Mouse (Mus musculus): ENCODE measurements around the gene Ppp1r10. TPM values are rescaled to one million over a fixed set of nuclear protein-coding genes. Genes with fewer than 3 reads are reported as not detected.

The Ppp1r10 gene
- 11.2 and 20.7 TPM in 2 replicates for total RNA-seq (2014; rRNA removed; ENCODE audit: low replicate concordance)
- polyA plus RNA-seq (2015; fragmentation: Nextera tagmentation; extraction: Ambion mirVana) = 14.8 and 20.2 TPM in 2 replicates

DNA sequence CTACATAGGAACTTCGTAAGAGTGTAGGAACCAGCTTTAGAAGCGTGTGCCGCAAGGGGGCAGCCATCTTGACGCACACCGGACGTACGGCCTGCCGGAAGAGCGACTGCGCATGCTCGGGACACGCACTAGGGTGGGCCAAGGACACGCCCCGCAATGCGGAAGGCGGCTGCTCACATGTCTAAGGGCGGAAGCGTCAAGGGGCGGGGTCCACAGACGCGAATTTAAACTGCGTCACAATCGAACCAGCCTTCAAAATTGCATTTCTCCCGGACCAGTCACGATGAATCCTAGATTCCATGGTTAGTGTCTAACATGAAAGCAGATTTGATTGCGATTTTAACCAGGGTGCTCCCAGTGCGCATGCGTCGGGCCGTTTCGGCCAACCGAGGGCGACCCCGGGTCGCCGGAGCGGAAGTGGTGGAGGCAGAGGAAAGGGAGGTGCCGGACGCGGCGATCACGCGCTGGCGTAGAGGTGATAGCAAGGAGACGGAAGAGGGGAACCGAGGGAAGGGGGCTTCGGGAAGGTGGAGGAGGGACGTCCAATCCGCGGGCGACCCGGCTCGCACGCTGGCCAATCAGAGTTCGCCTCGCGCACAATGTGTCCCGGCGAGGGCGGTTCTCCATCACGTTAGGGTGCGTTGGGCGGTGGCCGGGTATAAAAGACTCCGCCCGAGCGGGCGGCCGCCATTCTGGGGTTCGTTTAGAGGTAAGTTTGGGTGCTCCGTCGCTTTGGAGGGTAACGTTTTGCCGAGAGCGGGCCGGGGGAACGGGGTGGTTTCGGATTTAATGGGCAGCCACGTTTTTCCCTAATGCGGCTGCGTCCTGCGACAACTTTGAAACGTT, at the start of gene Ppp1r10, which contains the start of gene Mrps18b:
Gene Ppp1r10 (plus strand): TSS at position 138 of the 846 bp plus-strand sequence.
Gene Mrps18b (minus strand): TSS at position 93 of the 846 bp plus-strand sequence.
- Histone ChIP-seq H3K4me1 (ENCODE audit: control insufficient read depth, insufficient read depth) (peaks cover 18% of the 10 kb centered on the region; the same call in 1 of the 2 replicates), H3K27me3 (ENCODE audit: control insufficient read depth, insufficient read depth, low read length) (no peaks in the 10 kb centered on the region), H3K27ac (ENCODE audit: low read depth) (peak within 1 kb of the TSS; percentile 99), H3K4me3 (ENCODE audit: low read depth, low read length) (peak within 1 kb of the TSS; percentile 91), H3K9ac (replicated peaks; ENCODE audit: low read depth, low read length) (peak within 1 kb of the TSS; percentile 99), H3K9me3 (replicated peaks; ENCODE audit: control insufficient read depth, low read length) (no peaks in the 10 kb centered on the region), H3K36me3 (replicated peaks; ENCODE audit: control insufficient read depth, insufficient read depth, low read length) (peaks cover 32% of the 10 kb centered on the region), H3K4me2 (ENCODE audit: low read depth, low read length) (peak within 1 kb of the TSS; percentile 89)
- DNase-seq (ENCODE audit: low spot score) (peak; percentile 100), ATAC-seq (ENCODE audit: insufficient read depth, low read depth) (peak; percentile 91)
- under 1% methylated on average over 83 of the region's 83 CpGs for WGBS
- TF ChIP-seq CTCF (IDR thresholded peaks at IDR 0.05; ENCODE audit: low read depth) (peak; percentile 66), EP300 (IDR thresholded peaks at IDR 0.05; ENCODE audit: low read depth) (peak; percentile 98)

DNA sequence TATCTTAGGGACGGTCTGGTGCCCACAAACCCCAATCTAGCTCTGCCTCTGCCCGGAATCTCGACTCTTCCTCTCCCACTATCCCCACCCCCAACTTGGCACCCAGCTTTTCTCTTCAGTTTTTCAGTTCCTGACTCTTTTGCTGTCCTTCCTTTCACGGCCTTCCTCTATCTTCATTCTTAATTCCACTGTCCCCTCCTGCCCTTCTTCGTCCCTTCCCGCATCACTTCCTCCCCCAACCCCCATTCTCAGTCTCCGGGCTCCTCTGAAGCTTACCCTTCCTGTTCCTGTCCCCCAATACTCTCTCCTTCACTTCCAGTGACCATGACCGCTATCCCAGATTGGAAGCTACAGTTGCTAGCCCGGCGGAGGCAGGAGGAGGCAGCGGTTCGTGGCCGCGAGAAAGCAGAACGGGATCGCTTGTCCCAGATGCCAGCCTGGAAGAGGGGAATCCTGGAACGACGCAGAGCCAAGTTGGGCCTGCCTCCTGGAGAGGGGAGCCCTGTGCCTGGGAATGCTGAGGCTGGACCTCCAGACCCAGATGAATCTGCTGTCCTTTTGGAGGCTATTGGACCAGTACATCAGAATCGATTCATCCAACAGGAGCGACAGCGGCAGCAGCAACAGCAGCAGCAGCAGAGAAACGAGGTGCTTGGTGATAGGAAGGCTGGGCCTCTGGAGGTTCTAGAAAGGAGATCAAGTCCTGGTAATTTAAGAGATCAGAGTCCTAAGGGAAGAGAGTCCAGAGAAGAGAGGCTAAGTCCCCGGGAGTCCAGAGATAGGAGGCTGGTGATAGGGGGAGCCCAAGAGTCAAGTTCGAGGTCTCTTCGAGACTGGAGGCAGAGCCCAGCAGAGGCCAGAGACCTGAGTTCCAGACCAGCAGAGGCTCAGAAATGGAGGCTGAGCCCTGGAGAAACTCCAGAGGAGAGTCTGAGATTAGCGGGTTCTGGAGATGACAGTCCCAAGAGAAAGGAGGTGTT, 49.0 kb upstream of the Ppp1r10 start:
- TF ChIP-seq CTCF (IDR thresholded peaks at IDR 0.05; ENCODE audit: low read depth) = 0 out of 2 replicates have a peak, but pooled peaks have one; percentile 13
- TF ChIP-seq EP300 (IDR thresholded peaks at IDR 0.05; ENCODE audit: low read depth) = no peak
- Histone ChIP-seq H3K36me3 (replicated peaks; ENCODE audit: control insufficient read depth, insufficient read depth, low read length) (0 out of 2 replicates have a peak, but pooled peaks cover 5% of the 10 kb centered on the region), H3K4me3 (ENCODE audit: low read depth, low read length) (peak overlapping the region; percentile 66), H3K9ac (replicated peaks; ENCODE audit: low read depth, low read length) (peak overlapping the region; percentile 77), H3K27ac (ENCODE audit: low read depth) (peak overlapping the region; percentile 96), H3K4me1 (ENCODE audit: control insufficient read depth, insufficient read depth) (peaks cover 14% of the 10 kb centered on the region), H3K4me2 (ENCODE audit: low read depth, low read length) (peak overlapping the region; percentile 86), H3K27me3 (ENCODE audit: control insufficient read depth, insufficient read depth, low read length) (no peaks in the 10 kb centered on the region), H3K9me3 (replicated peaks; ENCODE audit: control insufficient read depth, low read length) (no peaks in the 10 kb centered on the region)
- DNase-seq (ENCODE audit: low spot score) (peak; percentile 27), ATAC-seq (ENCODE audit: insufficient read depth, low read depth) (no peak)
- WGBS = 9% methylated on average over 26 of the region's 26 CpGs

DNA sequence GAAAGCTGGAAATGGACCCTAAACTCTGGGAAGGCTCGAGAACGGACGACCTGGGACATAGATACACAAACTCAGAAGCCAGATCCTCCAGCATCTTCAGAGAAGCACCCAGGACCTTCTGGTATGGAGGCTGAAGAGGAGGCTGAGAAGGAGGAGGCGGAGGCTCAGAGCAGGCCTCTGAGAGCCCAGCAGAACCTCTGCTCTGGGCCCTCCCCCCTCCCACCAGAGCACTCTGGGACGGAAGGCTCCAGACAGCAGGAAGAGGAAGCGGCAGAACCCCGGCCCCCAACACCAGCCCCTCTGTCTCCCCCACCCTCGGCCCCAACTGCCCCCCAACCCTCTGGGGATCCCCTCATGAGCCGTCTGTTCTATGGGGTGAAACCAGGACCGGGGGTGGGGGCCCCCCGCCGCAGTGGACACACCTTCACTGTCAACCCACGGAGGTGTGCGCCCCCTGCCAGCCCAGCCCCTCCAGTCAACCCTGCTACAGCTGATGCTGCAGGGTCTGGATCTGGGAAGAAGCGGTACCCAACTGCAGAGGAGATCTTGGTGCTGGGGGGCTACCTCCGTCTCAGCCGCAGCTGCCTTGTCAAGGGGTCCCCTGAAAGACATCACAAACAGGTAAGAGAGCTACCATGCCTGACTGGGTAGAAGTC, 47.9 kb upstream of the Ppp1r10 start:
- 27% methylated on average over 15 of the region's 17 CpGs for WGBS
- Histone ChIP-seq H3K27me3 (ENCODE audit: control insufficient read depth, insufficient read depth, low read length) (no peaks in the 10 kb centered on the region), H3K27ac (ENCODE audit: low read depth) (peak overlapping the region; percentile 96), H3K4me3 (ENCODE audit: low read depth, low read length) (peak overlapping the region; percentile 66), H3K9ac (replicated peaks; ENCODE audit: low read depth, low read length) (peak overlapping the region; percentile 77), H3K4me2 (ENCODE audit: low read depth, low read length) (peak overlapping the region; percentile 86), H3K9me3 (replicated peaks; ENCODE audit: control insufficient read depth, low read length) (no peaks in the 10 kb centered on the region), H3K36me3 (replicated peaks; ENCODE audit: control insufficient read depth, insufficient read depth, low read length) (0 out of 2 replicates have a peak, but pooled peaks cover 5% of the 10 kb centered on the region), H3K4me1 (ENCODE audit: control insufficient read depth, insufficient read depth) (peaks cover 14% of the 10 kb centered on the region)
- TF ChIP-seq CTCF (IDR thresholded peaks at IDR 0.05; ENCODE audit: low read depth) (no peak), EP300 (IDR thresholded peaks at IDR 0.05; ENCODE audit: low read depth) (no peak)
- DNase-seq (ENCODE audit: low spot score) = peak; percentile 36
- ATAC-seq (ENCODE audit: insufficient read depth, low read depth) = no peak

DNA sequence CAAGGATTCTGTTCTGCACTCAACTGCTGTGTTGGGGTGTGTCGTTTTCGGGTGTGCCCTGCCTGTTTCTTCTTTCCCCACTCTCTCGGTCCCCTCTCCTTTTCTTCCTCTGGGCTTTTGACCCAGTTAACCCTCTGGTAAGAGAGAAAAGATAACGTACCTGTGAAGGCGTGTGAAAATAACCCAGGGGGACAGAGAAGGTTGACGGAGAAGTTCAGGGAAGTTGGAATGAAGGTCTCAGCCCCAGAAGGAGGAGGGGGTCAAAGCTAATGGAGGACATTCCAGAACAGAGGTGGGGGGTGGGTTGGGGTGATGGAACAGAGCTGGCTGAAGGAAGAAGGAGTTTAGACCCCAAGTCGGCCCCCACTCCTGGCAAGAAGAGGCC, 47.3 kb upstream of the Ppp1r10 start:
- no peak for ATAC-seq (ENCODE audit: insufficient read depth, low read depth)
- H3K36me3 ChIP-seq (replicated peaks; ENCODE audit: control insufficient read depth, insufficient read depth, low read length) = 0 out of 2 replicates have a peak, but pooled peaks cover 5% of the 10 kb centered on the region
- H3K4me3 ChIP-seq (ENCODE audit: low read depth, low read length) = peak overlapping the region; percentile 66
- no peaks in the 10 kb centered on the region for H3K27me3 ChIP-seq (ENCODE audit: control insufficient read depth, insufficient read depth, low read length)
- peak overlapping the region; percentile 96 for H3K27ac ChIP-seq (ENCODE audit: low read depth)
- peaks cover 14% of the 10 kb centered on the region for H3K4me1 ChIP-seq (ENCODE audit: control insufficient read depth, insufficient read depth)
- no peaks in the 10 kb centered on the region for H3K9me3 ChIP-seq (replicated peaks; ENCODE audit: control insufficient read depth, low read length)
- WGBS = under 1% methylated on average over 7 of the region's 7 CpGs
- no peak for TF ChIP-seq CTCF (IDR thresholded peaks at IDR 0.05; ENCODE audit: low read depth)
- TF ChIP-seq EP300 (IDR thresholded peaks at IDR 0.05; ENCODE audit: low read depth) = no peak
- DNase-seq (ENCODE audit: low spot score) = no peak
- H3K4me2 ChIP-seq (ENCODE audit: low read depth, low read length) = peak overlapping the region; percentile 86
- H3K9ac ChIP-seq (replicated peaks; ENCODE audit: low read depth, low read length) = peak overlapping the region; percentile 77

Measured in heart, postnatal 0 days (tissue).